Comparison of ENCODE assay signal across 26 mouse cellular contexts in genomic region chr4:104857029-104857428, GRCm38 (mm10). TPM values are rescaled to one million over a fixed set of nuclear protein-coding genes. Genes with fewer than 3 reads are reported as not detected.
DNase-seq lines count a peak whose midpoint lies in the region; TF ChIP-seq lines count a peak whose summit lies in the region.
"Had no signal": no experiment of that assay in that cellular context is flagged by ENCODE, and none has a peak within 500 bp of the region (broad histone marks: within the 10 kb centered on the region; RNA-seq: fewer than 3 reads in every experiment).

Gene Gm17662 (plus strand): TSS chr4:104857329.

- no peak for TF ChIP-seq EP300 in CH12.LX (IDR thresholded peaks at IDR 0.05; ENCODE audit: low read length)

- no peak within 1 kb of the TSS for H3K4me3 ChIP-seq in CH12.LX (replicated peaks in 1 of 3; ENCODE audit: low read depth in 2 of 3, low read length in 2 of 3, poor library complexity in 1 of 3)

- no peak for TF ChIP-seq POLR2A in CH12.LX (IDR thresholded peaks at IDR 0.05; ENCODE audit: low read depth, low read length)

- H3K4me1 ChIP-seq in CH12.LX (ENCODE audit: control insufficient read depth in 1 of 2, insufficient read depth in 2 of 2), result peaks cover 0 to 61% of the 10 kb centered on the region in 2 experiments; a peak in 2 of 4 replicates

- 0 out of 2 replicates have a peak within 1 kb of the TSS, but pooled peaks have one; percentile 41 for H3K27ac ChIP-seq in CH12.LX (ENCODE audit: insufficient read depth, low read depth)

- in situ Hi-C loops in CH12.LX (cut with MboI; ENCODE audit: low pct_ligation_motif_present, low pct_unique_long_range_greater_than_20kb, low sequenced_read_pairs), result no loop called here

- dilution Hi-C loops in CH12.LX (cut with MboI; ENCODE audit: extremely low pct_ligation_motif_present, extremely low pct_unique_long_range_greater_than_20kb, low sequenced_read_pairs), result no loop called here

- H3K79me2 ChIP-seq in CH12.LX (replicated peaks; ENCODE audit: control insufficient read depth, extremely low read depth, insufficient read depth, poor library complexity, severe bottlenecking), result no peaks in the 10 kb centered on the region

- no peak for TF ChIP-seq CTCF in CH12.LX (conservative IDR thresholded peaks at IDR 0.05 in 1 of 2, IDR thresholded peaks at IDR 0.05 in 1 of 2; ENCODE audit: low read depth in 2 of 2, low read length in 2 of 2)

- peaks cover 11% of the 10 kb centered on the region for H3K9me3 ChIP-seq in CH12.LX (replicated peaks; ENCODE audit: low read length)

- H3K36me3 ChIP-seq in CH12.LX (replicated peaks in 1 of 2; ENCODE audit: control insufficient read depth in 1 of 2, insufficient read depth in 1 of 2, low read length in 1 of 2), result no peaks in the 10 kb centered on the region
- H3K36me3 ChIP-seq: G1E had no signal

- H3K4me2 ChIP-seq in CH12.LX (ENCODE audit: insufficient read depth, low read depth, poor library complexity, severe bottlenecking), result no peak within 1 kb of the TSS

- no peak for TF ChIP-seq RAD21 in CH12.LX (IDR thresholded peaks at IDR 0.05; ENCODE audit: low read depth, low read length)

- H3K9ac ChIP-seq in CH12.LX (ENCODE audit: insufficient read depth, low read depth), result no peak within 1 kb of the TSS

- DNase-seq in A20 (ENCODE audit: low read depth, low spot score), result peak; percentile 78
- no peak for DNase-seq in CH12.LX (ENCODE audit: extremely low read depth)
- no peak for DNase-seq in ovary, postnatal 14 days (ENCODE audit: low spot score)
- no peak for DNase-seq in retina, embryonic 14.5 days (ENCODE audit: low spot score)
- DNase-seq: adrenal gland, adult 2 months; adrenal gland, adult 8-10 months; adrenal gland, postnatal 10 days; adrenal gland, postnatal 14 days; adrenal gland, postnatal 25 days; adrenal gland, postnatal 36 days; B cell, adult 2 months; cerebellum, adult 11 months; cerebellum, adult 11-12 months; cerebellum, adult 18-20 months; cerebellum, adult 2 months; cerebellum, adult 8-10 months had no signal

- H3K27me3 ChIP-seq in CH12.LX (replicated peaks), result no peaks in the 10 kb centered on the region
- H3K27me3 ChIP-seq: Patski had no signal

TF ChIP-seq in CH12.LX, 34 proteins besides CTCF, POLR2A, EP300 and RAD21:
- TF ChIP-seq RCOR1 (conservative IDR thresholded peaks at IDR 0.05; ENCODE audit: low read depth, low read length), result no peak

RNA-seq across cellular contexts. Expression of gene Gm17662, which starts in this region (rescaled TPM):
- not detected in 2 replicates for total RNA-seq in CH12.LX (2012; rRNA removed)
- not detected in 2 replicates for total RNA-seq in CH12.LX (2014; rRNA removed)
- polyA plus RNA-seq in CH12.LX (2012; ENCODE audit: insufficient read length, low read depth), result not detected in 2 replicates
- total RNA-seq: adrenal gland, adult 18-20 months; adrenal gland, adult 2 months; adrenal gland, adult 8-10 months; adrenal gland, postnatal 10 days; adrenal gland, postnatal 14 days; adrenal gland, postnatal 25 days; adrenal gland, postnatal 36 days; adrenal gland, postnatal 4 days; ES-E14; G1E; MEL had no signal
- polyA plus RNA-seq: activated CD4-positive, CD25-positive, alpha-beta regulatory T cell, adult 4 months; adrenal gland, adult 2 months; brain, embryonic 14.5 days; C2C12; CD4-positive, CD25-positive, alpha-beta regulatory T cell, adult 4 months; cerebellum, adult 2 months; G1E; Patski had no signal
